Mouse (Mus musculus): ENCODE results near the gene Itga5. TPM values are rescaled to one million over a fixed set of nuclear protein-coding genes. Genes with fewer than 3 reads are reported as not detected.
A peak's percentile ranks its signal among the peaks of the same experiment; 100 is the strongest.
"Not testable (repeated sequence)": the region's sequence is repeated elsewhere in the genome, so short reads cannot be mapped to it uniquely, and the experiment has no call there.

Gene Itga5
- 23.5 and 23.8 TPM in 2 replicates for polyA plus RNA-seq (2016; fragmentation: Nextera tagmentation; extraction: Ambion mirVana)

- Histone ChIP-seq H3K27me3 (ENCODE audit: insufficient read depth, poor library complexity, severe bottlenecking) (peaks cover 6% of the 10 kb centered on the region; the same call in 1 of the 2 replicates), H3K36me3 (no peaks in the 10 kb centered on the region), H3K27ac (peak within 1 kb of the TSS; percentile 94), H3K9me3 (no peaks in the 10 kb centered on the region), H3K4me1 (replicated peaks) (peaks cover 42% of the 10 kb centered on the region), H3K4me3 (peak within 1 kb of the TSS; percentile 89)
- WGBS, result under 1% methylated on average over 50 of the region's 51 CpGs
- DNase-seq (ENCODE audit: low spot score), result no peak
Observed at GRCm38 (mm10) chr15:103366376-103367149, at the start of gene Itga5. TSS of gene Itga5 (minus strand) at chr15:103366763.

- H3K4me3 ChIP-seq; H3K36me3 ChIP-seq; H3K27ac ChIP-seq; H3K4me1 ChIP-seq (replicated peaks); H3K27me3 ChIP-seq (ENCODE audit: insufficient read depth, poor library complexity, severe bottlenecking); H3K9me3 ChIP-seq; DNase-seq (ENCODE audit: low spot score): not testable (repeated sequence)
- 84% methylated on average over 3 of the region's 3 CpGs for WGBS
Observed at GRCm38 (mm10) chr15:103405586-103405985, 39.0 kb upstream of the Itga5 start.

- H3K27me3 ChIP-seq (ENCODE audit: insufficient read depth, poor library complexity, severe bottlenecking), result no peaks in the 10 kb centered on the region
- no peak overlapping the region for H3K4me3 ChIP-seq
- H3K4me1 ChIP-seq (replicated peaks), result no peaks in the 10 kb centered on the region
- no peaks in the 10 kb centered on the region for H3K9me3 ChIP-seq
- no peak overlapping the region for H3K27ac ChIP-seq
- no peak for DNase-seq (ENCODE audit: low spot score)
- 91% methylated on average over 5 of the region's 5 CpGs for WGBS
- no peaks in the 10 kb centered on the region for H3K36me3 ChIP-seq
Observed at GRCm38 (mm10) chr15:103401361-103401760, 34.8 kb upstream of the Itga5 start.

DNA sequence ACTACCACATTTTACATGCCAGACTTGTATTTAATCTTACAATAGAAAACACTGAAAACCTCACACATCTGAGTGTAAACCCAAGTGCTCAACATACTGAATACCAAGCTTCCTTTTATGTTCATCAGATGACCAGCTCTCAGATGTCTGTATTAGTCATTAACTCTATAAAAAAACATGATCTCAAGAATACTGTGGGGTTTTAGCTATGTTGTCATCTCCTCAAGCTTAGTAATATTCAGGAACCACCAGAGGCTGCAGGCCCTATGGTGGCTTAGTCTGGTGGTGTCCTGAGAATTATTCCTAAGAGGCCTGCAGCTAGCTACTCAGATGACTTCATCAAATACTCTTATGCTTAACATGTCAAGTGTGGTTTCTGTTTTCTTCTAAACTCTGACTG is 27.0 kb upstream of the Itga5 start:
- Histone ChIP-seq H3K4me3 (no peak overlapping the region), H3K4me1 (replicated peaks) (no peaks in the 10 kb centered on the region), H3K9me3 (no peaks in the 10 kb centered on the region), H3K27me3 (ENCODE audit: insufficient read depth, poor library complexity, severe bottlenecking) (no peaks in the 10 kb centered on the region), H3K27ac (no peak overlapping the region), H3K36me3 (no peaks in the 10 kb centered on the region)
- no peak for DNase-seq (ENCODE audit: low spot score)

DNA sequence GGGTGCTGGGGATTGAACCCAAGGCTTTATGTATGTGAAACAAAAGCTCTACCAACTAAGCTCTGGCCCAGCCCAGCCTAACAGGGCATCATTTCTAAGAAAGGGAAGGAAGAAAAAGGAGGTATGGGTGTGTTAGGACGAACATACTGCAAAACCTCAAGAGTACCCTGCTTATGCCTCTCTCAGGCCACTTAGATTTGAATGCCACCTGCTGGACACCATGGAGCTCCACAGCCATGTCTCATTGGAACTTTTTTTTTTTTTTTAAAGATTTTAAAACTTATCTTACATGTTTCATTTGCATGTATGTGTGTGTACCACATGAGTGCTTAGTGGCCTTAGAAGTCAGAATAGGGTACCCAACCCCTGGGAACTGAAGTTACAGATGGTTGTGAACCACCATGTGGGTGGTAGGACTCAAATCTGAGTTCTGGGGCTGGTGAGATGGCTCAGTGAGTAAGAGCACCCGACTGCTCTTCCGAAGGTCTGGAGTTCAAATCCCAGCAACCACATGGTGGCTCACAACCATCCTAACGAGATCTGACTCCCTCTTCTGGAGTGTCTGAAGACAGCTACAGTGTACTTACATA is 22.1 kb upstream of the Itga5 start:
- no peak overlapping the region for H3K4me3 ChIP-seq
- no peak overlapping the region for H3K27ac ChIP-seq
- no peak for DNase-seq (ENCODE audit: low spot score)
- 60% methylated on average over 4 of the region's 4 CpGs for WGBS
- H3K27me3 ChIP-seq (ENCODE audit: insufficient read depth, poor library complexity, severe bottlenecking), result no peaks in the 10 kb centered on the region
- H3K9me3 ChIP-seq, result no peaks in the 10 kb centered on the region
- H3K36me3 ChIP-seq, result no peaks in the 10 kb centered on the region
- peaks cover 3% of the 10 kb centered on the region; the same call in 1 of the 2 replicates for H3K4me1 ChIP-seq (replicated peaks)

- peaks cover 15% of the 10 kb centered on the region for H3K4me1 ChIP-seq (replicated peaks)
- no peaks in the 10 kb centered on the region for H3K9me3 ChIP-seq
- 70% methylated on average over 7 of the region's 7 CpGs for WGBS
- H3K27ac ChIP-seq, result no peak overlapping the region
- H3K27me3 ChIP-seq (ENCODE audit: insufficient read depth, poor library complexity, severe bottlenecking), result no peaks in the 10 kb centered on the region
- no peak overlapping the region for H3K4me3 ChIP-seq
- H3K36me3 ChIP-seq, result no peaks in the 10 kb centered on the region
- DNase-seq (ENCODE audit: low spot score), result no peak
Observed at GRCm38 (mm10) chr15:103383771-103384488, 17.4 kb upstream of the Itga5 start.

- Histone ChIP-seq H3K9me3 (no peaks in the 10 kb centered on the region), H3K27ac (no peak overlapping the region), H3K4me1 (replicated peaks) (peaks cover 25% of the 10 kb centered on the region), H3K27me3 (ENCODE audit: insufficient read depth, poor library complexity, severe bottlenecking) (no peaks in the 10 kb centered on the region), H3K4me3 (no peak overlapping the region), H3K36me3 (no peaks in the 10 kb centered on the region)
- no peak for DNase-seq (ENCODE audit: low spot score)
- 36% methylated on average over 5 of the region's 5 CpGs for WGBS
Observed at GRCm38 (mm10) chr15:103382795-103383406, 16.3 kb upstream of the Itga5 start.

DNA sequence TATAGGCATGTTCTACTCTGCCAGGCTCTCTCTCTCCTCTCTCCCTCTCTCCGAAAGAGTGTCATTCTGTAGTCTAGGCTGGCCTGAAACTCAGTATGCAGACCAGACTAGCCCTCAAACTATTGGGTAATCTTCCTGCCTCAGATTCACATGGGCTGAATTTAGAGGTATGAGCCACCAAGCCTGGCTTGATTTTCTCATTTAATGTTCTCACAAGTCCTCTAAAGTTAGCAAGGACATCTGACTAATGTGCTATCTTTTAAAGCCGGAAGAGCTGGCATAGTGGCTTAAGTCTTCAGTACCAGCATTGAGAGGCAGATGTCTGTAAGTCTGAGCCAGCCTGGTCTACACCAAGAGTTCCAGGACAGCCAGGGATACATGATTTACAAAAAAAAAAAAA is 15.5 kb upstream of the Itga5 start:
- no peak overlapping the region for H3K27ac ChIP-seq
- 87% methylated on average over 2 of the region's 2 CpGs for WGBS
- no peak overlapping the region for H3K4me3 ChIP-seq
- no peaks in the 10 kb centered on the region for H3K36me3 ChIP-seq
- DNase-seq (ENCODE audit: low spot score), result no peak
- peaks cover 27% of the 10 kb centered on the region for H3K4me1 ChIP-seq (replicated peaks)
- no peaks in the 10 kb centered on the region for H3K27me3 ChIP-seq (ENCODE audit: insufficient read depth, poor library complexity, severe bottlenecking)
- H3K9me3 ChIP-seq, result no peaks in the 10 kb centered on the region

DNA sequence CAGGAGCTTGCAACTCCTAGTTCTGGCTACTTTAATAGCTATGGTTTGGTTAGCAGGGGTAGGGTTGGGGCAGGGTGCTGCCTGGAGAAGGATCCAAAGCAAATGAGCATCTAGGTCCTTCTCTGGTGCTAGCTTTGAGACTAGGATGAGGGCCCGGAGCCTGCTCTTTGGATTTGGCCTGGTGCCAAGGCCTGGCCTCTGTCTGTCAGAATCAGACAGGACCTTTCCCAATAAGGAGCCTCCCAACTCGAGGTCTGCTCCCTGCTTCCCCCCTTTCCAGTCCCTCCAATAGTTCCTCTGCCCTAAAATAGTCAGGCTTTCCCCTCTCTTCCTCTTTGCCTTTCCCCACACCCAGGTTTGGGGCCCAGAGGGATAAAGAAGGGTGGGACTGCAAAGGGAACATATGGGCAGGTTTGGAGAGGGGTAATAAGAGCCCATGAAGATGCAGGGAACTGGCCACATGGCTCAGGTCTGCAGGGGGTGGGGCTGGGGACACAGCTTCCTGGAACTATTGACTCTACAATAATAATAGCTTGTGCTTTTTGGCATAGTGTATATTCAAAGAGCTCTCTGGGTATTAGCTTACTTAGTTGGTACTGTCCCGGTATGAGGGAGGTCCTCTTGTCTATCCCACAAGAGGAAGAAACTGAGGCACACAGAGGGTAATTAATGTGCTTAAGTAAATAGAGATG is 12.2 kb upstream of the Itga5 start:
- Histone ChIP-seq H3K27ac (no peak overlapping the region), H3K9me3 (no peaks in the 10 kb centered on the region), H3K4me3 (no peak overlapping the region), H3K36me3 (no peaks in the 10 kb centered on the region), H3K27me3 (ENCODE audit: insufficient read depth, poor library complexity, severe bottlenecking) (no peaks in the 10 kb centered on the region), H3K4me1 (replicated peaks) (peaks cover 32% of the 10 kb centered on the region)
- no peak for DNase-seq (ENCODE audit: low spot score)
- WGBS, result 72% methylated on average over 3 of the region's 3 CpGs

- no peak for DNase-seq (ENCODE audit: low spot score)
- Histone ChIP-seq H3K27ac (peak overlapping the region; percentile 50), H3K36me3 (no peaks in the 10 kb centered on the region), H3K27me3 (ENCODE audit: insufficient read depth, poor library complexity, severe bottlenecking) (no peaks in the 10 kb centered on the region), H3K9me3 (no peaks in the 10 kb centered on the region), H3K4me1 (replicated peaks) (peaks cover 24% of the 10 kb centered on the region), H3K4me3 (no peak overlapping the region)
- WGBS, result 65% methylated on average over 3 of the region's 3 CpGs
Observed at GRCm38 (mm10) chr15:103377752-103378664, 11.4 kb upstream of the Itga5 start.

- Histone ChIP-seq H3K4me3 (no peak overlapping the region), H3K27ac (peak overlapping the region; percentile 9; the same call in 1 of the 2 replicates), H3K9me3 (no peaks in the 10 kb centered on the region), H3K27me3 (ENCODE audit: insufficient read depth, poor library complexity, severe bottlenecking) (no peaks in the 10 kb centered on the region), H3K36me3 (no peaks in the 10 kb centered on the region), H3K4me1 (replicated peaks) (peaks cover 18% of the 10 kb centered on the region)
- 69% methylated on average over 8 of the region's 8 CpGs for WGBS
- DNase-seq (ENCODE audit: low spot score), result no peak
Observed at GRCm38 (mm10) chr15:103376837-103377269, 10.3 kb upstream of the Itga5 start.

Data from hindbrain, embryonic 10.5 days (tissue).